Mouse (Mus musculus) MEL (cell line): ENCODE results near the gene Ssb. TPM values are rescaled to one million over a fixed set of nuclear protein-coding genes. Genes with fewer than 3 reads are reported as not detected.

ENCODE experiments used
- DNase-seq: peaks from one replicate; pipeline ENCODE4 v3.0.0; 2011; ENCODE audit warnings: low read depth, low spot score
- H3K27ac ChIP-seq: 2 replicates; pipeline ENCODE4 v1.5.1; 2012; ENCODE audit warnings: low read depth, mild to moderate bottlenecking, control low read depth, low read length, moderate library complexity; ENCODE audit not compliant: control insufficient read depth
- H3K27me3 ChIP-seq, 2 experiments: fragments of 150-350 bp in 1 of 2; sonication (generic) in 1 of 2; 2 replicates each; pipeline ENCODE4 v1.6.1; 2012; ENCODE audit warnings: low read length in 2 of 2, mild to moderate bottlenecking in 2 of 2, improper control_type of control experiment in 1 of 2, moderate library complexity in 1 of 2; ENCODE audit not compliant: insufficient read depth in 2 of 2, control insufficient read depth in 1 of 2
- H3K36me3 ChIP-seq, 2 experiments: 2 replicates each; pipeline ENCODE4 v1.6.1; 2012 to 2014; ENCODE audit warnings: low read length in 2 of 2, improper control_type of control experiment in 1 of 2, inconsistent platforms in 1 of 2, mild to moderate bottlenecking in 1 of 2; ENCODE audit not compliant: insufficient read depth in 2 of 2, control insufficient read depth in 1 of 2
- H3K4me1 ChIP-seq, 2 experiments: fragments of 150-350 bp in 1 of 2; sonication (generic) in 1 of 2; 2 replicates each; pipeline ENCODE4 v1.6.1; 2012; ENCODE audit warnings: low read length in 2 of 2, improper control_type of control experiment in 1 of 2, mild to moderate bottlenecking in 1 of 2; ENCODE audit not compliant: insufficient read depth in 2 of 2, control insufficient read depth in 1 of 2
- H3K4me3 ChIP-seq, 2 experiments: fragments of 150-350 bp in 1 of 2; sonication (generic) in 1 of 2; 2 replicates each; pipeline ENCODE4 v1.5.1; 2012; ENCODE audit warnings: low read depth in 2 of 2, low read length in 2 of 2, mild to moderate bottlenecking in 2 of 2, moderate library complexity in 2 of 2, control low read depth in 1 of 2, improper control_type of control experiment in 1 of 2; ENCODE audit not compliant: control insufficient read depth in 1 of 2, insufficient read depth in 1 of 2
- H3K79me2 ChIP-seq: 2 replicates; pipeline ENCODE4 v1.6.1; 2012; ENCODE audit warnings: mild to moderate bottlenecking, low read length, moderate library complexity; ENCODE audit not compliant: control insufficient read depth, poor library complexity, insufficient read depth
- H3K9ac ChIP-seq: 2 replicates; pipeline ENCODE4 v1.6.1; 2012; ENCODE audit warnings: low read depth, mild to moderate bottlenecking, control low read depth, low read length, moderate library complexity; ENCODE audit not compliant: control insufficient read depth, poor library complexity, severe bottlenecking
- H3K9me3 ChIP-seq: fragments of 150-350 bp; sonication (generic); replicated peaks from 2 replicates; pipeline ENCODE4 v1.6.1; 2012; ENCODE audit warnings: mild to moderate bottlenecking, low read length, improper control_type of control experiment, moderate library complexity; ENCODE audit not compliant: insufficient read depth
- BHLHE40 ChIP-seq: IDR thresholded peaks from 2 replicates; pipeline ENCODE4 v1.6.1; 2012; ENCODE audit warnings: low read depth, mild to moderate bottlenecking, inconsistent platforms, low read length, improper control_type of control experiment, borderline replicate concordance
- CTCF ChIP-seq, 3 experiments: IDR thresholded peaks in 2 of 3; conservative IDR thresholded peaks in 1 of 3; 2 replicates each; pipeline ENCODE4 v1.5.1; 2011 to 2012; ENCODE audit warnings: low read length in 3 of 3, low read depth in 2 of 3, mild to moderate bottlenecking in 2 of 3, improper control_type of control experiment in 1 of 3, inconsistent platforms in 1 of 3, mixed read lengths in 1 of 3, moderate library complexity in 1 of 3; ENCODE audit not compliant: control insufficient read depth in 1 of 3, insufficient read depth in 1 of 3, poor library complexity in 1 of 3, severe bottlenecking in 1 of 3
- ELF1 ChIP-seq: IDR thresholded peaks from 2 replicates; pipeline ENCODE4 v1.6.1; 2014; ENCODE audit warnings: low read depth, mild to moderate bottlenecking, inconsistent platforms, low read length, improper control_type of control experiment, moderate library complexity
- GABPA ChIP-seq: IDR thresholded peaks from 2 replicates; pipeline ENCODE4 v1.6.1; 2012; ENCODE audit warnings: low read depth, mild to moderate bottlenecking, inconsistent platforms, low read length, improper control_type of control experiment, moderate library complexity
- GATA1 ChIP-seq: IDR thresholded peaks from 2 replicates; pipeline ENCODE4 v1.6.1; 2011; ENCODE audit warnings: low read depth, low read length, improper control_type of control experiment
- HCFC1 ChIP-seq: IDR thresholded peaks from 2 replicates; pipeline ENCODE4 v1.6.1; 2012; ENCODE audit warnings: low read depth, mild to moderate bottlenecking, inconsistent platforms, low read length, improper control_type of control experiment, moderate library complexity
- KAT2A ChIP-seq: conservative IDR thresholded peaks from 2 replicates; pipeline ENCODE4 v1.6.1; 2012; ENCODE audit warnings: low read depth, low read length, improper control_type of control experiment, inconsistent platforms
- MEF2A ChIP-seq: IDR thresholded peaks from 2 replicates; pipeline ENCODE4 v1.6.1; 2014; ENCODE audit warnings: low read depth, mild to moderate bottlenecking, inconsistent platforms, low read length, improper control_type of control experiment; ENCODE audit not compliant: poor library complexity, insufficient replicate concordance, severe bottlenecking; ENCODE audit errors: extremely low read depth
- MYB ChIP-seq: IDR thresholded peaks from 2 replicates; pipeline ENCODE4 v1.6.1; 2011; ENCODE audit warnings: mild to moderate bottlenecking, low read depth, low read length, improper control_type of control experiment
- MYC ChIP-seq: IDR thresholded peaks from 2 replicates; pipeline ENCODE4 v1.6.1; 2011; ENCODE audit warnings: low read depth, mild to moderate bottlenecking, low read length, improper control_type of control experiment, moderate library complexity
- NELFE ChIP-seq: IDR thresholded peaks from 2 replicates; pipeline ENCODE4 v1.6.1; 2011; ENCODE audit warnings: low read depth, low read length, improper control_type of control experiment
- RAD21 ChIP-seq: IDR thresholded peaks from 2 replicates; pipeline ENCODE4 v1.6.1; 2011; ENCODE audit warnings: mild to moderate bottlenecking, low read depth, low read length, improper control_type of control experiment
- RCOR1 ChIP-seq: IDR thresholded peaks from 2 replicates; pipeline ENCODE4 v1.6.1; 2012; ENCODE audit warnings: low read depth, mild to moderate bottlenecking, inconsistent platforms, low read length, improper control_type of control experiment
- SIN3A ChIP-seq: IDR thresholded peaks from 2 replicates; pipeline ENCODE4 v1.6.1; 2012; ENCODE audit warnings: low read length, improper control_type of control experiment, inconsistent platforms
- SMC3 ChIP-seq: IDR thresholded peaks from 2 replicates; pipeline ENCODE4 v1.6.1; 2011; ENCODE audit warnings: low read depth, low read length, improper control_type of control experiment
- TBP ChIP-seq: IDR thresholded peaks from 2 replicates; pipeline ENCODE4 v1.8.0; 2011; ENCODE audit warnings: low read depth, low read length, improper control_type of control experiment
- TCF12 ChIP-seq: IDR thresholded peaks from 2 replicates; pipeline ENCODE4 v1.6.1; 2014; ENCODE audit warnings: low read depth, mild to moderate bottlenecking, inconsistent platforms, low read length, improper control_type of control experiment, moderate library complexity
- UBTF ChIP-seq: IDR thresholded peaks from 2 replicates; pipeline ENCODE4 v1.6.1; 2012; ENCODE audit warnings: low read depth, mild to moderate bottlenecking, inconsistent platforms, low read length, improper control_type of control experiment, moderate library complexity, borderline replicate concordance; ENCODE audit not compliant: insufficient read depth
- USF1 ChIP-seq: IDR thresholded peaks from 2 replicates; pipeline ENCODE4 v1.6.1; 2014; ENCODE audit warnings: low read depth, mild to moderate bottlenecking, inconsistent platforms, low read length, improper control_type of control experiment, moderate library complexity
- USF2 ChIP-seq, 2 experiments: IDR thresholded peaks; 2 replicates each; pipeline ENCODE4 v1.6.1; 2011 to 2012; ENCODE audit warnings: improper control_type of control experiment in 2 of 2, low read length in 2 of 2, borderline replicate concordance in 1 of 2, inconsistent platforms in 1 of 2, low read depth in 1 of 2, mild to moderate bottlenecking in 1 of 2; ENCODE audit not compliant: insufficient read depth in 1 of 2
- ZC3H11A ChIP-seq: IDR thresholded peaks from 2 replicates; pipeline ENCODE4 v1.6.1; 2012; ENCODE audit warnings: low read depth, mild to moderate bottlenecking, inconsistent platforms, low read length, improper control_type of control experiment
- ZKSCAN1 ChIP-seq: IDR thresholded peaks from 2 replicates; pipeline ENCODE4 v1.6.1; 2012; ENCODE audit warnings: low read depth, mild to moderate bottlenecking, inconsistent platforms, low read length, improper control_type of control experiment, moderate library complexity
- ZMIZ1 ChIP-seq: IDR thresholded peaks from 2 replicates; pipeline ENCODE4 v1.6.1; 2012; ENCODE audit warnings: low read depth, mild to moderate bottlenecking, inconsistent platforms, low read length, improper control_type of control experiment, moderate library complexity
- ZNF384 ChIP-seq: IDR thresholded peaks from 2 replicates; pipeline ENCODE4 v1.6.1; 2012; ENCODE audit warnings: low read depth, mild to moderate bottlenecking, inconsistent platforms, low read length, improper control_type of control experiment
- polyA plus RNA-seq, 2 experiments: library from polyadenylated mRNA; stranded (reverse) in 1 of 2; unstranded in 1 of 2; fragments of >175 nt in 1 of 2; fragments of >200 nt in 1 of 2; gene quantifications; 2 replicates each; pipeline versions ENCODE4 v1.2.1 to v1.2.4; 2012; ENCODE audit warnings: low replicate concordance in 2 of 2, low read depth in 1 of 2; ENCODE audit not compliant: insufficient read length in 2 of 2, insufficient read depth in 1 of 2, missing spikeins in 1 of 2
- total RNA-seq: library from RNA; depleted of rRNA; stranded (reverse); fragments of 300-350 nt; gene quantifications from 2 replicates; pipeline ENCODE4 v1.2.3, GENCODE M21; 2012

The Ssb gene
- total and polyA plus RNA-seq, 3 experiments: 219 to 1,377 (median 357) TPM

DNA sequence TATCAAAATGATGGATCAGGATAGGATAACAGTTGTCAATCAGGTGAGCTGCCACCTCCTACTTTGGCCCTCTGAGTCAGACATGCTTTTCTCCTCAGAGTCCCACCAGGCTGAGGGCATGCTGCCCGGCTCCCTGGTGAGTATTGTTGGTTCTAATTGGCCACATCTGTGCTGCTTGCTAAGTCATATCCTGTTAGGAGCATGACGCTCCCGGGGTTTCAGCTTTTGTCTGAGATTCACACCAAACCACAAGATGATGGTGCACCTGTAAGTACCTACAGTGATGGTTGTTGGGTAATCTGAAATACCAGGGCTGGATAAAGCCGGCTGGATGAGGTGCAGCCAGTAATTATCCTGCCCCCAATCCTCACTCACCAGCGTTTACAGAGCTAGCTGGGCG, 21.1 kb upstream of the Ssb start:
- H3K9me3 ChIP-seq: no peaks in the 10 kb centered on the region
- no peaks in the 10 kb centered on the region for H3K79me2 ChIP-seq
- no peaks in the 10 kb centered on the region for H3K4me1 ChIP-seq
- no peak overlapping the region for H3K9ac ChIP-seq
- H3K27ac ChIP-seq: no peak overlapping the region
- no peak for TF ChIP-seq MYB
- TF ChIP-seq ZMIZ1: no peak
- TF ChIP-seq, all 39 proteins: peak for 0
- H3K27me3 ChIP-seq: no peaks in the 10 kb centered on the region; a peak in 1 of 4 replicates
- no peaks in the 10 kb centered on the region for H3K36me3 ChIP-seq
- no peak overlapping the region for H3K4me3 ChIP-seq
- DNase-seq: no peak

DNA sequence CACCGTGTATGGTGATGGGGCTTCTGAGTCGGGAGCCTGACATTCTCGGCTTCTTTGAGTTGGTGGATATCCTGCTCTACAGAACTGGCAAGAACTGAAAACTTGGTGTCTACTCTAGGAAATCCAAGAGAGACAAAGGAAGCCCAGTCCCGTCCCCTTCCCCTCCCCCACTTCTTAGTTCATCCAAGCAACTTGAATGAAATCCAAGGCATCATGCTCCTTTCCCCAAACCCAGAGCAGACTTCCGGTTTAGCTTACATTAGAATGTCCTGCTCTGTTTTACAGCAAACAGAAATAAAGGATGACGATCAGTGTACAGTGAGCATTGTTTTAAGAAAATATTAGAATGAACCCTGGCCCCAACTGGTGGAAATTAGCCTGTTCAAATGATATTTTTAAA, 12.1 kb upstream of the Ssb start:
- TF ChIP-seq TCF12 (no peak), ZMIZ1 (no peak), CTCF (IDR thresholded peaks at IDR 0.05 in 2 of 3, conservative IDR thresholded peaks at IDR 0.05 in 1 of 3; ENCODE audit: control insufficient read depth in 1 of 3, insufficient read depth in 1 of 3, low read depth in 2 of 3, low read length in 3 of 3, poor library complexity in 1 of 3, severe bottlenecking in 1 of 3) (no peak), ZKSCAN1 (no peak), USF1 (no peak), SIN3A (no peak), ZNF384 (no peak), TBP (no peak), MEF2A (no peak), KAT2A (no peak)
- H3K79me2 ChIP-seq: no peaks in the 10 kb centered on the region
- H3K4me1 ChIP-seq: no peaks in the 10 kb centered on the region
- H3K27me3 ChIP-seq: no peaks in the 10 kb centered on the region
- no peak overlapping the region for H3K27ac ChIP-seq
- H3K36me3 ChIP-seq: no peaks in the 10 kb centered on the region
- no peak overlapping the region for H3K4me3 ChIP-seq
- no peaks in the 10 kb centered on the region for H3K9me3 ChIP-seq
- no peak for DNase-seq
- H3K9ac ChIP-seq: no peak overlapping the region

- H3K36me3 ChIP-seq: peaks cover 0 to 8% of the 10 kb centered on the region in 2 experiments; a peak in 2 of 4 replicates
- no peak overlapping the region for H3K9ac ChIP-seq
- no peaks in the 10 kb centered on the region for H3K79me2 ChIP-seq
- no peaks in the 10 kb centered on the region for H3K27me3 ChIP-seq
- H3K4me1 ChIP-seq: peaks cover 5 to 7% of the 10 kb centered on the region in 2 experiments
- no peak overlapping the region for H3K4me3 ChIP-seq
- no peaks in the 10 kb centered on the region for H3K9me3 ChIP-seq
- no peak overlapping the region for H3K27ac ChIP-seq
- peak; percentile 49 for DNase-seq
- TF ChIP-seq MYC (no peak), GABPA (no peak), SMC3 (peak; percentile 45), GATA1 (peak; percentile 41; the same call in 1 of the 2 replicates), RCOR1 (no peak), RAD21 (peak; percentile 23), ZKSCAN1 (no peak), ZC3H11A (no peak), CTCF (IDR thresholded peaks at IDR 0.05 in 2 of 3, conservative IDR thresholded peaks at IDR 0.05 in 1 of 3; ENCODE audit: control insufficient read depth in 1 of 3, insufficient read depth in 1 of 3, low read depth in 2 of 3, low read length in 3 of 3, poor library complexity in 1 of 3, severe bottlenecking in 1 of 3) (peak; percentile 20 to 52 (median 44); a peak in 4 of 6 replicates), UBTF (no peak), TCF12 (no peak), BHLHE40 (no peak), NELFE (no peak), ELF1 (no peak), USF2 (IDR thresholded peaks at IDR 0.05; ENCODE audit: borderline replicate concordance in 1 of 2, insufficient read depth in 1 of 2, low read depth in 1 of 2, low read length in 2 of 2) (no peak), HCFC1 (no peak)
Observed at GRCm38 (mm10) chr2:69851427-69852058, 9.8 kb upstream of the Ssb start.
